Mouse (Mus musculus): ENCODE data around the gene Dcun1d4.

GRCm38 (mm10) chr5:73587119-73587518, 106.3 kb downstream of the Dcun1d4 start:
- no peak for TF ChIP-seq CTCF (IDR thresholded peaks at IDR 0.05; ENCODE audit: extremely low read depth, insufficient read length, insufficient replicate concordance, low read depth, low read length)
- TF ChIP-seq POLR2A (IDR thresholded peaks at IDR 0.05; ENCODE audit: low read depth, low read length), result no peak
